Mouse (Mus musculus) thymus, adult 2 months (tissue): ENCODE data around the gene Chrnb1.

ENCODE experiments used
- CTCF ChIP-seq: fragments of 200-500 bp; IDR thresholded peaks from 2 replicates; pipeline ENCODE4 v1.5.1; 2012; ENCODE audit warnings: mild to moderate bottlenecking, control low read depth, low read length, moderate library complexity, borderline replicate concordance; ENCODE audit not compliant: control insufficient read depth, poor library complexity, insufficient read depth; ENCODE audit errors: extremely low read depth
- POLR2A ChIP-seq: fragments of 200-500 bp; IDR thresholded peaks from 2 replicates; pipeline ENCODE4 v1.6.1; 2012; ENCODE audit warnings: mild to moderate bottlenecking, low read length, control low read depth, moderate library complexity; ENCODE audit not compliant: control insufficient read depth, poor library complexity, insufficient read depth; ENCODE audit errors: extremely low read depth

GRCm38 (mm10) chr11:69751635-69752034, 44.1 kb downstream of the Chrnb1 start:
- TF ChIP-seq CTCF (no peak), POLR2A (no peak)
